Mouse (Mus musculus): ENCODE data around the gene Tsc22d3.

Tsc22d3 gene

GRCm38 (mm10) chrX:140600410-140601109, at the start of gene Tsc22d3:
Gene Tsc22d3 (minus strand): TSS chrX:140600659.
- peak; percentile 17 for DNase-seq

- DNase-seq = no peak
Measured at GRCm38 (mm10) chrX:140639592-140639991, 39.1 kb upstream of the Tsc22d3 start.

GRCm38 (mm10) chrX:140638028-140638427, 37.6 kb upstream of the Tsc22d3 start:
- no peak for DNase-seq

GRCm38 (mm10) chrX:140624875-140625594, 24.6 kb upstream of the Tsc22d3 start:
- DNase-seq = no peak

- DNase-seq = no peak
Measured at GRCm38 (mm10) chrX:140609938-140610337, 9.5 kb upstream of the Tsc22d3 start.

GRCm38 (mm10) chrX:140601884-140602283, 1.4 kb upstream of the Tsc22d3 start:
- no peak for DNase-seq

GRCm38 (mm10) chrX:140601311-140601710, 852 bp upstream of the Tsc22d3 start:
- no peak for DNase-seq

- DNase-seq = no peak
Measured at GRCm38 (mm10) chrX:140599561-140600409, 674 bp downstream of the Tsc22d3 start.

- DNase-seq = peak; percentile 7
Measured at GRCm38 (mm10) chrX:140598850-140599560, 1.5 kb downstream of the Tsc22d3 start.

GRCm38 (mm10) chrX:140598194-140598849, 2.1 kb downstream of the Tsc22d3 start:
- no peak for DNase-seq

GRCm38 (mm10) chrX:140591176-140591575, 9.3 kb downstream of the Tsc22d3 start:
- no peak for DNase-seq

- DNase-seq = no peak
Measured at GRCm38 (mm10) chrX:140590142-140590541, 10.3 kb downstream of the Tsc22d3 start.

GRCm38 (mm10) chrX:140589194-140589751, 11.2 kb downstream of the Tsc22d3 start:
- no peak for DNase-seq

- no peak for DNase-seq
Measured at GRCm38 (mm10) chrX:140588534-140588933, 11.9 kb downstream of the Tsc22d3 start.

GRCm38 (mm10) chrX:140580416-140580815, 20.0 kb downstream of the Tsc22d3 start:
- DNase-seq = no peak

- DNase-seq = no peak
Measured at GRCm38 (mm10) chrX:140575636-140576035, 24.8 kb downstream of the Tsc22d3 start.

- DNase-seq = no peak
Measured at GRCm38 (mm10) chrX:140575200-140575599, 25.3 kb downstream of the Tsc22d3 start.

GRCm38 (mm10) chrX:140572702-140573338, 27.6 kb downstream of the Tsc22d3 start:
- peak; percentile 16 for DNase-seq

- DNase-seq = no peak
Measured at GRCm38 (mm10) chrX:140569595-140569994, 30.9 kb downstream of the Tsc22d3 start.

- DNase-seq = no peak
Measured at GRCm38 (mm10) chrX:140567711-140568407, 32.6 kb downstream of the Tsc22d3 start.

- no peak for DNase-seq
Measured at GRCm38 (mm10) chrX:140565759-140566158, 34.7 kb downstream of the Tsc22d3 start.
